Mouse (Mus musculus) erythroblast, embryonic 14.5 days (primary cell): ENCODE data around the gene Arhgap31.

Experiments
- GATA1 ChIP-seq: IDR thresholded peaks from 2 replicates; pipeline ENCODE4 v1.6.1; 2012; ENCODE audit warnings: low read length, inconsistent platforms, mixed read lengths
- TAL1 ChIP-seq: IDR thresholded peaks from 3 replicates; pipeline ENCODE4 v1.6.1; 2012; ENCODE audit warnings: low read length, inconsistent platforms, mixed read lengths

- TF ChIP-seq GATA1 (no peak), TAL1 (no peak)
Measured at GRCm38 (mm10) chr16:38648155-38648554, 64.9 kb downstream of the Arhgap31 start.
